Mouse (Mus musculus): ENCODE measurements at regions not wholly inside any gene's neighbourhood (a gene's known extent, or its start where the extent isn't known, plus 50 kb on each side); places are given as distances from the start of the nearest gene placed in this dataset.

DNA sequence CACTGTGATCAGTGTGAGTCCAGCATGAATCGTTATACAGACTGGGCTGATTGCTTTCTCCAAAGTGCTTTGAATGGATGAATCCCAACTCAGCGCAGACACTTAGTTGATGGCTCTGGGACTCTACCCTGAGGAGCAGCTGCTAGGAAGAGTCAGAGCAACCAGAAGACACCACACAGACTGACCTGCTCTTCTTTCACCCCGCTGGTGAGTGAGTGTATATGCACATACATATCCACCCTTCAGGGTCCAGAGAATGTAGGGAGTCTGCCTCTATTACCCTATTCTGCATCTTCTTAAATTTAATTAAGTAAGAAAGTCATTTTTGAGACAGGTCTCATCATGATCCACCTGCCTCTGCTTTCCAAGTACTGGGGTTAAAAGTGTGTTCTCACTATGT, 506.5 kb upstream of the Vstm2b start:
- TF ChIP-seq CTCF (IDR thresholded peaks at IDR 0.05; ENCODE audit: insufficient read depth, low read length) (no peak), POLR2A (IDR thresholded peaks at IDR 0.05; ENCODE audit: borderline replicate concordance, extremely low read depth, low read depth, low read length) (no peak)
